Mouse (Mus musculus) bone marrow, adult 2 months (tissue): Measurements from ENCODE around the gene Wdr92.

ENCODE experiments used
- CTCF ChIP-seq: fragments of 200-500 bp; IDR thresholded peaks from 2 replicates; pipeline ENCODE4 v1.5.1; 2011; ENCODE audit warnings: low read length, control low read depth; ENCODE audit not compliant: control insufficient read depth, insufficient read depth
- POLR2A ChIP-seq: fragments of 200-500 bp; IDR thresholded peaks from 2 replicates; pipeline ENCODE4 v1.6.1; 2011; ENCODE audit warnings: low read depth, mild to moderate bottlenecking, control low read depth, low read length, borderline replicate concordance; ENCODE audit not compliant: control insufficient read depth

DNA sequence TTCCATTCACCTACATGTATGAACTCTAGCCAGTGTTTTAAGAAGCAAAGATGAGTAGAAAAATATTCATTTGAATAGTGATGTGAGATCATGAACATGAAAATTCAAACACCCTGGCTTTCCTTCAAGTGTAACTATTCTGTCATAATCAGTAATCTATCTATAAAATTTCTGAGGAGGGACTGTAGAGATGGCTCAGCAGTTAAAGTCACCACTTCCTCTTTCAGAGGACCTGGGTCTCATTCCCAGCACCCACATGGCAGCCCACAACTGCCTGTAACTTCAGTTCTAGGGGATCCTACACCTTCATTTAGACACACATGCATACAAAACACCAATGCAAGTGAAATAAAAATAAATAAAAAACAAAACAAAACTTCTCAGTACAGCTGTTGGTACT lies 66.8 kb downstream of the Wdr92 start:
- no peak for TF ChIP-seq POLR2A
- no peak for TF ChIP-seq CTCF
